Mouse (Mus musculus) T-helper 2 cell (primary cell): ENCODE results near the gene Matn1.

ENCODE experiments used
- in situ Hi-C: fragments of 300-600 bp; cut with MboI, MseI; formaldehyde crosslinking; loops from one replicate; pipeline ENCODE4 v1.15.1; 2025; ENCODE audit warnings: high pct_unique_total_duplicates

Matn1 gene

DNA sequence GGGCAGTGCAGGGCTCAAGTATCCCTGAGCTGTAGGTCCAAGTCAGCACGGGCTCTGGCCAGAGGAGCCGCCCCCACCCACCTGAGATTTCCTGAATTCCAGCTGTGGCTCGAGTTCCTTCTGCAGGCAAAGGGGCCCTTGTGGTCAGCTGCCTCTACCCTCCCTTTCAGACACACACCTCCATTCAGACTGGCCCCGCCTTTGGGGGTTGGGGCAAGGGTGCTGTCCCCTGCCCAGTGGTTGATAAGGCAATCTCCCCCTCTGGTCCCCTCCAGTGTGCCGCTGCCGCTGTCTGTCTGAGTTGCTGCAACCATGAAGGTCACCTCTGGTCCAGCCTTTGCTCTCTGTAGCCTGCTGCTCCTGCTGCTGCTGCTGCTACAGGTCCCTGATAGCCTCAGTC lies at the start of gene Matn1:
TSS of gene Matn1 (plus strand) at position 274 of the 400 bp plus-strand sequence.
- in situ Hi-C loops: no loop called here

GRCm38 (mm10) chr4:130895701-130896100 lies 48.5 kb upstream of the Matn1 start:
- in situ Hi-C loops: loop anchor here (5.0 kb wide), 1 partner anchor 52 kb away; no protein-coding TSS in a partner anchor

GRCm38 (mm10) chr4:130896372-130896771 lies 47.8 kb upstream of the Matn1 start:
- in situ Hi-C loops: loop anchor here (5.0 kb wide), 1 partner anchor 51 kb away; no protein-coding TSS in a partner anchor

- in situ Hi-C loops: loop anchor here (5.0 kb wide), 1 partner anchor 48 kb away; no protein-coding TSS in a partner anchor
Observed at GRCm38 (mm10) chr4:130899383-130899781, 44.8 kb upstream of the Matn1 start.

GRCm38 (mm10) chr4:130899782-130900427 lies 44.3 kb upstream of the Matn1 start:
- in situ Hi-C loops: loop anchor here (5.0 to 25.0 kb wide), 5 partner anchors 47 to 1838 kb away; partner anchors contain the start of genes Fam167b, Rnf19b, Snrnp40 and Zcchc17

GRCm38 (mm10) chr4:130900746-130901145 lies 43.4 kb upstream of the Matn1 start:
- in situ Hi-C loops: loop anchor here (25.0 kb wide), 4 partner anchors 538 to 1838 kb away; partner anchors contain the start of genes Fam167b, Rnf19b, Snrnp40 and Zcchc17

DNA sequence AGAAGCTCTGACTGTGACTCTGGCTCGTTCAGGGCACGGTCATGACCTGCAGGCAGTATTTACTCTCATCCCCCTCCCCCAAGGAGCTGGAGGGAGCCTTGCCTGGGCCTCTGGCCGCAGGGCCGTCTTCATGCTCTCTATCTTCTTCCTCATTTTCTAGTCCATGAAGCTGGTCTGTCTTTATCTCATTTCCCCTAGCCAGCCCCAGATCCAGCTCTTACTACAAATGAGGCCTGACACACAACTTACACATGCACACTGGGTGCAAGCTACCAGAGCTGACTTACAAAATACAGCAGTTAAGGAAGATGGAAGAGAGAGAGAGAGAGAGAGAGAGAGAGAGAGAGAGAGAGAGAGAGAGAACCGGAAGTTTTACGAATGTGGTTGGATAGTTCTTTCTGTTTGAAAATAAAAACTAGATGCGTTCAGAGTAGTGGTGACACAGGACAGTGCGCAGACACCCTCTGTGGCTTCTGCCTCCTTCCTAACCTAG lies 41.9 kb upstream of the Matn1 start:
- in situ Hi-C loops: loop anchor here (25.0 kb wide), 4 partner anchors 540 to 1840 kb away; partner anchors contain the start of genes Fam167b, Rnf19b, Snrnp40 and Zcchc17

DNA sequence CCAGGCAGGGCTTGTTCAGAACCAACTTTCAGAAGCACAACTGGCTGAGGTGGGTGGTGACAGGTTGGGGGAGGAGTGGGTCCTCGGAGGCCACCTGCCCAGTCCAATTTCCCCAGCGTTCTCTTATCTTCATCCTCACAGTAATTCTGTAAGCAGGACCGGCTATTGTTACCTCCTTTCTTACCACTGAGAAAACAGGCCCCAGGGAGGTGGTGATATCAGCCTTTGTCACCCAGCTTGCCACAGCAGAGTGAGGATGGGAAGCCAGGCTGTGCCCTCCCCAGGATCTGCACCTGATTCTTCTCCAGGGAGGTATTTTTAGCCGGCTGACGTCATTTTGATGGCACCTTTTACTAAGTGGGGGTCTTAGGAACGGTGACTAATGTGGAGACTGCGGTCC lies 39.2 kb upstream of the Matn1 start:
- in situ Hi-C loops: loop anchor here (25.0 kb wide), 4 partner anchors 543 to 1843 kb away; partner anchors contain the start of genes Fam167b, Rnf19b, Snrnp40 and Zcchc17

GRCm38 (mm10) chr4:130905882-130906281 lies 38.3 kb upstream of the Matn1 start:
- in situ Hi-C loops: loop anchor here (25.0 kb wide), 4 partner anchors 544 to 1844 kb away; partner anchors contain the start of genes Fam167b, Rnf19b, Snrnp40 and Zcchc17

- in situ Hi-C loops: loop anchor here (25.0 kb wide), 4 partner anchors 544 to 1844 kb away; partner anchors contain the start of genes Fam167b, Rnf19b, Snrnp40 and Zcchc17
Observed at GRCm38 (mm10) chr4:130906296-130906695, 37.9 kb upstream of the Matn1 start.

DNA sequence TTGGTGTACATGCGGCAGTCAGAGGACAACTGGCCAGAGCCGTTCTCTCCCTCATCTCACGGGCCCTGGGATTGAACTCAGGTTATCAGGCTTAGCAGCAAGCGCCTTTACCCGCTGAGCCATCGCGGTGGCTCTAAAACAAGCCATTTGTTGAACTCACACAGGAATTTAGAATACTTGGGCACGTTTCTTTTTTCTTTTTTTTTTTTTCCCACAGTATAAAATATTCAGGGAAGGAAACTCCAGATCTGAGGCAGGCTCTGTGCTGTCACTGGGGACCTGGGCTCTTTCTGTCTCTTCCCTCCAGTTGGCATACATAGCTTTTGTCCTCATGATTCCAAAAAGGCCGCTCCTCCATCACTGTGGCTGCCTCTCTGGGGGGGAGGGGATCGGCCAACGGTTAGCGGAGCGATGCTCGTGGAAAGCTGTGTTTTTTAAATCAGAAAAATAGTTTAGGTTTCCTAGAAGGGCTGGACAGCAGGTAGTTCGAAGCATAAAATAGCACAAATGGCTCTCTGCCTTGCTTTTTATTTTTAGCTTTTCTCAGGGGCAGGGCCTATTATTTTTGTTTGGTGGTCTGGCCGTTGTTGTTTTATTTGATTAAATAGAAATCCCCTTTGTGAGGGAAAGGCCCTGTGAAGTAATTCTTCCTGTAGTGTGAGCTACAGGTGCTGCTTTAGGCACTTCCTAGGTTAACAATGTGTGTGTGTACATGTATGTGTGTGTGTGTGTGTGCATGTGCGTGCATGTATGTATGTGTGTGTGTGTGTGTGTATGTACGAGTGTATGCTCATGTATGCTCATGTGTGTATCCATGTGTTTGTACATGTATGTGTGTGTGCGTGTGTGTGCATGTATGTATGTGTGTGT lies 36.8 kb upstream of the Matn1 start:
- in situ Hi-C loops: loop anchor here (25.0 kb wide), 4 partner anchors 545 to 1845 kb away; partner anchors contain the start of genes Fam167b, Rnf19b, Snrnp40 and Zcchc17

DNA sequence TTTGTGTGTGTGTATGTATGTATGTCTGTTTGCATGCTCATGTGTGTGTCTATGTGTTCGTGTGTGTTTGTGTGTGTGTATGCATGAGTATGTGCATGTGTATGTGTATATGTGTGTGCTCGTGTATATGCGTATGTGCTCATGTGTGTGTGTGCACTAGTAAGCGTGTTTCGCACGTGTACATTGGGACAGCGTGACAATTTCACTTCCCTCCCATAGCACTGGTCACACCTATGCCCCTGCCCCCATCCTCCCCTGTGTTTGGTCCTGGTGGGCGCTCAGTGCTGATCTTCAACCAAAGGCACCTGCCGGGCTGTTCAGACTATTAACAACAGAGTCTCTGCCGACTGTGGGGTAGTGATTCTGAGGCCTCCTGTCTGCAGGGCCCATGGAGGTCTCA lies 36.1 kb upstream of the Matn1 start:
- in situ Hi-C loops: loop anchor here (25.0 kb wide), 4 partner anchors 546 to 1846 kb away; partner anchors contain the start of genes Fam167b, Rnf19b, Snrnp40 and Zcchc17

GRCm38 (mm10) chr4:130909167-130909874 lies 34.9 kb upstream of the Matn1 start:
- in situ Hi-C loops: loop anchor here (25.0 kb wide), 4 partner anchors 547 to 1847 kb away; partner anchors contain the start of genes Fam167b, Rnf19b, Snrnp40 and Zcchc17

DNA sequence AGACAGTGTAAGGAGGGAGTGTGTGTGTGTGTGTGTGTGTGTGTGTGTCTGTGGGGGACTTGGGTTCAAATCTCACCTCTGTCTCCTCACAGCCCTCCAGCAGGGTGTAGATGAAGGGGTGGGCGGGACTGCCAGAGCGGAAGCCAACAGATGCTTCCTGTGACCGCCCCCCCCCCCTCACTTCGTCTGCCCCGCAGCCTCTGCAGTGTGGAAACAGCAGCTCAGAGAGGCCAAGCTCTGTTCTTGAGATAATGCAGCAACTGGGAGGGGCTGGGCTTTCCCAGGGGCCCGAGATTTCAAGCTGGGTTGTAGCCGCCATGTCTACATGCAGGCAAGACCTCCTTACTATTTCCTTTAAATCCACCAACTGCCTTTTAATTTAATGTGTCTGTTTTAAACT lies 33.5 kb upstream of the Matn1 start:
- in situ Hi-C loops: loop anchor here (10.0 to 25.0 kb wide), 5 partner anchors 246 to 1848 kb away; partner anchors contain the start of genes Fam167b, Pum1, Rnf19b and Snrnp40

GRCm38 (mm10) chr4:130912626-130913025 lies 31.6 kb upstream of the Matn1 start:
- in situ Hi-C loops: loop anchor here (10.0 to 25.0 kb wide), 5 partner anchors 248 to 1850 kb away; partner anchors contain the start of genes Fam167b, Pum1, Rnf19b and Snrnp40

- in situ Hi-C loops: loop anchor here (10.0 to 25.0 kb wide), 5 partner anchors 248 to 1851 kb away; partner anchors contain the start of genes Fam167b, Pum1, Rnf19b and Snrnp40
Observed at GRCm38 (mm10) chr4:130913077-130913476, 31.1 kb upstream of the Matn1 start, which contains the start of gene Laptm5. Laptm5 (plus strand) TSS chr4:130913125.

GRCm38 (mm10) chr4:130913511-130913910 lies 30.7 kb upstream of the Matn1 start:
- in situ Hi-C loops: loop anchor here (10.0 to 25.0 kb wide), 5 partner anchors 249 to 1851 kb away; partner anchors contain the start of genes Fam167b, Pum1, Rnf19b and Snrnp40

GRCm38 (mm10) chr4:130914011-130914410 lies 30.2 kb upstream of the Matn1 start:
- in situ Hi-C loops: loop anchor here (10.0 to 25.0 kb wide), 5 partner anchors 249 to 1852 kb away; partner anchors contain the start of genes Fam167b, Pum1, Rnf19b and Snrnp40

DNA sequence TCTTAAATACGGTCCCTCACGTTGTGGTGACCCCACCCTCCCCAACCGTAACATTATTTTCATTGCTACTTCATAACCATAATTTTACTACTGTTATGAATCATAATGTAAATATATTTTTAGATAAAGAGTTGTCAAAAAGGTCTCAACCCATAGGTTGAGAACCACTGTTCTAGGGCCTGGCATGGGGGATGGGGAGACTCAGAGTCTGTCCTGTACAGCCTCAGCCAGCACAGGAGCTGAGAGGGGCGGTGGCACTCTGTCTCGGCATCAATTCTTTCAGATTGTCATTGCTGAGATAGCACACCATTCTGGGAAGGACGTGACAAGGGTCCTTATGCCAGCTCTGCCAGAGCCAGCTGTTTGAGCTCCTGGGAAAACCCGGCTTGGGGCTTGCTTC lies 29.7 kb upstream of the Matn1 start:
- in situ Hi-C loops: loop anchor here (10.0 to 25.0 kb wide), 5 partner anchors 250 to 1852 kb away; partner anchors contain the start of genes Fam167b, Pum1, Rnf19b and Snrnp40
